Mouse (Mus musculus): ENCODE measurements around the gene Itch. TPM values are rescaled to one million over a fixed set of nuclear protein-coding genes. Genes with fewer than 3 reads are reported as not detected.
"Not testable (repeated sequence)": the region's sequence is repeated elsewhere in the genome, so short reads cannot be mapped to it uniquely, and the experiment has no call there.

Gene Itch
- polyA plus RNA-seq, 1 experiment from 2014 or later = 19.7 TPM

- peak overlapping the region; percentile 1 for H3K4me2 ChIP-seq (ENCODE audit: low read depth, low read length)
- no peak overlapping the region; the same call in 1 of the 2 replicates for H3K4me3 ChIP-seq (ENCODE audit: low read depth, low read length)
- WGBS (ENCODE audit: insufficient replicate concordance) = 52% methylated on average over 4 of the region's 4 CpGs
- no peaks in the 10 kb centered on the region for H3K27me3 ChIP-seq (ENCODE audit: control insufficient read depth, insufficient read depth, low read depth, low read length)
- no peaks in the 10 kb centered on the region for H3K9me3 ChIP-seq (replicated peaks; ENCODE audit: control insufficient read depth, low read length)
- H3K27ac ChIP-seq (ENCODE audit: low read length) = peak overlapping the region; percentile 23; the same call in 1 of the 2 replicates
- peaks cover 14% of the 10 kb centered on the region for H3K36me3 ChIP-seq (ENCODE audit: control insufficient read depth, insufficient read depth)
- no peak for ATAC-seq (ENCODE audit: low read depth)
- peaks cover 18% of the 10 kb centered on the region for H3K4me1 ChIP-seq (ENCODE audit: control insufficient read depth, low read depth, low read length)
- no peak overlapping the region for H3K9ac ChIP-seq (ENCODE audit: low read depth, low read length)
These were observed 1.8 kb downstream of the Itch start for GRCm38 (mm10) chr2:155135092-155135491.

GRCm38 (mm10) chr2:155135534-155135933 is 2.2 kb downstream of the Itch start:
- ATAC-seq (ENCODE audit: low read depth) = no peak
- Histone ChIP-seq H3K4me1 (ENCODE audit: control insufficient read depth, low read depth, low read length) (peaks cover 18% of the 10 kb centered on the region), H3K27me3 (ENCODE audit: control insufficient read depth, insufficient read depth, low read depth, low read length) (no peaks in the 10 kb centered on the region), H3K9ac (ENCODE audit: low read depth, low read length) (no peak overlapping the region), H3K9me3 (replicated peaks; ENCODE audit: control insufficient read depth, low read length) (no peaks in the 10 kb centered on the region), H3K27ac (ENCODE audit: low read length) (peak overlapping the region; percentile 23; the same call in 1 of the 2 replicates), H3K4me3 (ENCODE audit: low read depth, low read length) (no peak overlapping the region; the same call in 1 of the 2 replicates), H3K4me2 (ENCODE audit: low read depth, low read length) (peak overlapping the region; percentile 1), H3K36me3 (ENCODE audit: control insufficient read depth, insufficient read depth) (peaks cover 18% of the 10 kb centered on the region)
- WGBS (ENCODE audit: insufficient replicate concordance) = 46% methylated on average over 1 of the region's 1 CpGs

GRCm38 (mm10) chr2:155140986-155141385 is 7.7 kb downstream of the Itch start:
- no peaks in the 10 kb centered on the region for H3K27me3 ChIP-seq (ENCODE audit: control insufficient read depth, insufficient read depth, low read depth, low read length)
- peaks cover 29% of the 10 kb centered on the region for H3K36me3 ChIP-seq (ENCODE audit: control insufficient read depth, insufficient read depth)
- 78% methylated on average over 5 of the region's 5 CpGs for WGBS (ENCODE audit: insufficient replicate concordance)
- no peak overlapping the region for H3K9ac ChIP-seq (ENCODE audit: low read depth, low read length)
- no peaks in the 10 kb centered on the region for H3K9me3 ChIP-seq (replicated peaks; ENCODE audit: control insufficient read depth, low read length)
- no peak overlapping the region for H3K27ac ChIP-seq (ENCODE audit: low read length)
- no peak overlapping the region for H3K4me2 ChIP-seq (ENCODE audit: low read depth, low read length)
- ATAC-seq (ENCODE audit: low read depth) = no peak
- no peak overlapping the region for H3K4me3 ChIP-seq (ENCODE audit: low read depth, low read length)
- peaks cover 3% of the 10 kb centered on the region for H3K4me1 ChIP-seq (ENCODE audit: control insufficient read depth, low read depth, low read length)

- Histone ChIP-seq H3K27me3 (ENCODE audit: control insufficient read depth, insufficient read depth, low read depth, low read length) (no peaks in the 10 kb centered on the region), H3K27ac (ENCODE audit: low read length) (no peak overlapping the region), H3K4me3 (ENCODE audit: low read depth, low read length) (no peak overlapping the region), H3K4me2 (ENCODE audit: low read depth, low read length) (no peak overlapping the region), H3K9ac (ENCODE audit: low read depth, low read length) (no peak overlapping the region), H3K9me3 (replicated peaks; ENCODE audit: control insufficient read depth, low read length) (no peaks in the 10 kb centered on the region), H3K36me3 (ENCODE audit: control insufficient read depth, insufficient read depth) (peaks cover 33% of the 10 kb centered on the region), H3K4me1 (ENCODE audit: control insufficient read depth, low read depth, low read length) (no peaks in the 10 kb centered on the region)
- ATAC-seq (ENCODE audit: low read depth) = no peak
These were observed 8.8 kb downstream of the Itch start for GRCm38 (mm10) chr2:155142025-155142555.

GRCm38 (mm10) chr2:155149296-155149695 is 16.0 kb downstream of the Itch start:
- peaks cover 16% of the 10 kb centered on the region; the same call in 1 of the 2 replicates for H3K36me3 ChIP-seq (ENCODE audit: control insufficient read depth, insufficient read depth)
- not testable (repeated sequence) for H3K4me2 ChIP-seq (ENCODE audit: low read depth, low read length); H3K9me3 ChIP-seq (replicated peaks; ENCODE audit: control insufficient read depth, low read length); ATAC-seq (ENCODE audit: low read depth); H3K4me1 ChIP-seq (ENCODE audit: control insufficient read depth, low read depth, low read length); H3K4me3 ChIP-seq (ENCODE audit: low read depth, low read length); H3K9ac ChIP-seq (ENCODE audit: low read depth, low read length); H3K27ac ChIP-seq (ENCODE audit: low read length); H3K27me3 ChIP-seq (ENCODE audit: control insufficient read depth, insufficient read depth, low read depth, low read length)

- peaks cover 19% of the 10 kb centered on the region for H3K36me3 ChIP-seq (ENCODE audit: control insufficient read depth, insufficient read depth)
- no peaks in the 10 kb centered on the region for H3K27me3 ChIP-seq (ENCODE audit: control insufficient read depth, insufficient read depth, low read depth, low read length)
- no peaks in the 10 kb centered on the region for H3K4me1 ChIP-seq (ENCODE audit: control insufficient read depth, low read depth, low read length)
- no peaks in the 10 kb centered on the region for H3K9me3 ChIP-seq (replicated peaks; ENCODE audit: control insufficient read depth, low read length)
- no peak overlapping the region for H3K4me2 ChIP-seq (ENCODE audit: low read depth, low read length)
- WGBS (ENCODE audit: insufficient replicate concordance) = 66% methylated on average over 2 of the region's 2 CpGs
- H3K9ac ChIP-seq (ENCODE audit: low read depth, low read length) = no peak overlapping the region
- no peak for ATAC-seq (ENCODE audit: low read depth)
- no peak overlapping the region for H3K27ac ChIP-seq (ENCODE audit: low read length)
- no peak overlapping the region for H3K4me3 ChIP-seq (ENCODE audit: low read depth, low read length)
These were observed 74.1 kb downstream of the Itch start for GRCm38 (mm10) chr2:155207419-155207818.

GRCm38 (mm10) chr2:155223145-155223544 is 89.8 kb downstream of the Itch start:
- peaks cover 22% of the 10 kb centered on the region for H3K36me3 ChIP-seq (ENCODE audit: control insufficient read depth, insufficient read depth)
- no peak overlapping the region for H3K4me3 ChIP-seq (ENCODE audit: low read depth, low read length)
- no peak for ATAC-seq (ENCODE audit: low read depth)
- H3K9ac ChIP-seq (ENCODE audit: low read depth, low read length) = no peak overlapping the region
- no peak overlapping the region for H3K27ac ChIP-seq (ENCODE audit: low read length)
- H3K9me3 ChIP-seq (replicated peaks; ENCODE audit: control insufficient read depth, low read length) = no peaks in the 10 kb centered on the region
- no peak overlapping the region for H3K4me2 ChIP-seq (ENCODE audit: low read depth, low read length)
- no peaks in the 10 kb centered on the region; the same call in 1 of the 2 replicates for H3K4me1 ChIP-seq (ENCODE audit: control insufficient read depth, low read depth, low read length)
- 80% methylated on average over 2 of the region's 2 CpGs for WGBS (ENCODE audit: insufficient replicate concordance)
- H3K27me3 ChIP-seq (ENCODE audit: control insufficient read depth, insufficient read depth, low read depth, low read length) = no peaks in the 10 kb centered on the region

GRCm38 (mm10) chr2:155224721-155225120 is 91.4 kb downstream of the Itch start:
- 79% methylated on average over 7 of the region's 7 CpGs for WGBS (ENCODE audit: insufficient replicate concordance)
- no peak overlapping the region for H3K4me3 ChIP-seq (ENCODE audit: low read depth, low read length)
- H3K4me1 ChIP-seq (ENCODE audit: control insufficient read depth, low read depth, low read length) = no peaks in the 10 kb centered on the region; the same call in 1 of the 2 replicates
- no peaks in the 10 kb centered on the region for H3K27me3 ChIP-seq (ENCODE audit: control insufficient read depth, insufficient read depth, low read depth, low read length)
- no peaks in the 10 kb centered on the region for H3K9me3 ChIP-seq (replicated peaks; ENCODE audit: control insufficient read depth, low read length)
- no peak overlapping the region for H3K9ac ChIP-seq (ENCODE audit: low read depth, low read length)
- H3K36me3 ChIP-seq (ENCODE audit: control insufficient read depth, insufficient read depth) = peaks cover 19% of the 10 kb centered on the region
- no peak for ATAC-seq (ENCODE audit: low read depth)
- no peak overlapping the region for H3K27ac ChIP-seq (ENCODE audit: low read length)
- H3K4me2 ChIP-seq (ENCODE audit: low read depth, low read length) = no peak overlapping the region

- 7% methylated on average over 13 of the region's 13 CpGs for WGBS (ENCODE audit: insufficient replicate concordance)
- ATAC-seq (ENCODE audit: low read depth) = peak; percentile 66
- peak overlapping the region; percentile 72 for H3K27ac ChIP-seq (ENCODE audit: low read length)
These were observed 102.5 kb downstream of the Itch start for GRCm38 (mm10) chr2:155235746-155236361.

More at GRCm38 (mm10) chr2:155235746-155236361, 102.5 kb downstream of the Itch start:
- Histone ChIP-seq H3K27me3 (ENCODE audit: control insufficient read depth, insufficient read depth, low read depth, low read length) (no peaks in the 10 kb centered on the region), H3K9ac (ENCODE audit: low read depth, low read length) (peak overlapping the region; percentile 90), H3K9me3 (replicated peaks; ENCODE audit: control insufficient read depth, low read length) (no peaks in the 10 kb centered on the region), H3K36me3 (ENCODE audit: control insufficient read depth, insufficient read depth) (no peaks in the 10 kb centered on the region), H3K4me1 (ENCODE audit: control insufficient read depth, low read depth, low read length) (peaks cover 14% of the 10 kb centered on the region), H3K4me2 (ENCODE audit: low read depth, low read length) (peak overlapping the region; percentile 78), H3K4me3 (ENCODE audit: low read depth, low read length) (peak overlapping the region; percentile 87)

Measured in liver, embryonic 16.5 days (tissue).